Mouse (Mus musculus) olfactory bulb, adult 2 months (tissue): ENCODE results near the gene Hoxb2.

ENCODE experiments used
- CTCF ChIP-seq: fragments of 200-500 bp; IDR thresholded peaks from 2 replicates; pipeline ENCODE4 v1.5.1; 2012; ENCODE audit warnings: low read depth, mild to moderate bottlenecking, low read length, moderate library complexity; ENCODE audit not compliant: insufficient read depth
- POLR2A ChIP-seq: fragments of 200-500 bp; IDR thresholded peaks from 2 replicates; pipeline ENCODE4 v1.6.1; 2012; ENCODE audit warnings: mild to moderate bottlenecking, low read depth, low read length, moderate library complexity; ENCODE audit not compliant: insufficient read depth

- TF ChIP-seq CTCF = no peak
- no peak for TF ChIP-seq POLR2A
Measured at GRCm38 (mm10) chr11:96309288-96309687, 41.0 kb upstream of the Hoxb2 start.
